Mouse (Mus musculus): ENCODE measurements around the gene Ncstn. TPM values are rescaled to one million over a fixed set of nuclear protein-coding genes. Genes with fewer than 3 reads are reported as not detected.

The Ncstn gene
- total and polyA plus RNA-seq, 3 experiments: 15.0 to 56.1 (median 24.5) TPM

DNA sequence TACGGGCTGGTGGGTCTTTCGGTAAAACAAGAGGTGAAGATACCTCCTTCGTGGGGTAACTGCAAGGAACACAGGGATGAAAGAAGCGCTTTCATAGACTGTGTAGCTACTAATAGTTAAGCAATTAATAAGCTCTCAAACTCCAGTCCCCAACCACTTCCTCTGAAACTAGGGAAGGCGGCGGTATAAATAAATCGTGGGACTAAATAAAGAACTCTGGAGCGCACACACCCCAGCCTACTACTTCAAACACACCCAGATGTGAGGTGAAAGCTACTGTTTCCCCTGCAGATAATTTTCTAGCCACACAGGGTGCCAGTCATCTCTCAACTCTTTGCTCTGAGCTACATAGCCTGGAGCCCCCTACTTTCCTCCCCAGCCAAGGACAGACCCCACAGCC lies 66.6 kb downstream of the Ncstn start:
- TF ChIP-seq POLR2AphosphoS2 (IDR thresholded peaks at IDR 0.05; ENCODE audit: low read depth, low read length) (no peak), HCFC1 (IDR thresholded peaks at IDR 0.05; ENCODE audit: low read depth, low read length) (no peak), IRF4 (IDR thresholded peaks at IDR 0.05; ENCODE audit: low read depth, low read length) (no peak), JUND (conservative IDR thresholded peaks at IDR 0.05; ENCODE audit: low read depth, low read length) (no peak), NRF1 (IDR thresholded peaks at IDR 0.05; ENCODE audit: low read depth, low read length) (no peak), MAFK (IDR thresholded peaks at IDR 0.05; ENCODE audit: insufficient replicate concordance, low read length) (no peak), POLR2A (IDR thresholded peaks at IDR 0.05; ENCODE audit: low read depth, low read length) (no peak), UBTF (IDR thresholded peaks at IDR 0.05; ENCODE audit: low read depth, low read length) (no peak), TCF12 (IDR thresholded peaks at IDR 0.05; ENCODE audit: low read depth, low read length) (no peak), ELF1 (IDR thresholded peaks at IDR 0.05; ENCODE audit: low read depth, low read length) (no peak), EP300 (IDR thresholded peaks at IDR 0.05; ENCODE audit: low read length) (no peak), NELFE (IDR thresholded peaks at IDR 0.05; ENCODE audit: low read depth, low read length) (no peak), ZMIZ1 (IDR thresholded peaks at IDR 0.05; ENCODE audit: low read depth, low read length) (no peak), RAD21 (IDR thresholded peaks at IDR 0.05; ENCODE audit: low read depth, low read length) (no peak), MXI1 (IDR thresholded peaks at IDR 0.05; ENCODE audit: low read depth, low read length) (no peak), ETS1 (conservative IDR thresholded peaks at IDR 0.05; ENCODE audit: low read depth, low read length) (no peak)
- peaks cover 0 to 36% of the 10 kb centered on the region in 2 experiments for H3K36me3 ChIP-seq (replicated peaks in 1 of 2; ENCODE audit: control insufficient read depth in 1 of 2, insufficient read depth in 1 of 2, low read length in 1 of 2)
- H3K4me2 ChIP-seq (ENCODE audit: insufficient read depth, low read depth, poor library complexity, severe bottlenecking): no peak overlapping the region
- in situ Hi-C loops (cut with MboI; ENCODE audit: low pct_ligation_motif_present, low pct_unique_long_range_greater_than_20kb, low sequenced_read_pairs) (no loop called here), dilution Hi-C loops (cut with MboI; ENCODE audit: extremely low pct_ligation_motif_present, extremely low pct_unique_long_range_greater_than_20kb, low sequenced_read_pairs) (no loop called here)
- peaks cover 11 to 47% of the 10 kb centered on the region in 2 experiments for H3K4me1 ChIP-seq (ENCODE audit: control insufficient read depth in 1 of 2, insufficient read depth in 2 of 2)
- no peak overlapping the region for H3K27ac ChIP-seq (ENCODE audit: insufficient read depth, low read depth)
- H3K4me3 ChIP-seq (replicated peaks in 1 of 3; ENCODE audit: low read depth in 2 of 3, low read length in 2 of 3, poor library complexity in 1 of 3): no peak overlapping the region
- no peaks in the 10 kb centered on the region for H3K9me3 ChIP-seq (replicated peaks; ENCODE audit: low read length)
- no peaks in the 10 kb centered on the region for H3K79me2 ChIP-seq (replicated peaks; ENCODE audit: control insufficient read depth, extremely low read depth, insufficient read depth, poor library complexity, severe bottlenecking)
- H3K27me3 ChIP-seq (replicated peaks): no peaks in the 10 kb centered on the region
- H3K9ac ChIP-seq (ENCODE audit: insufficient read depth, low read depth): no peak overlapping the region
- no peak for DNase-seq (ENCODE audit: extremely low read depth)

Other genes with a start within 250 kb of the Ncstn start
- gene Cd84, start 243.1 kb downstream of the Ncstn start, total RNA-seq (2012; rRNA removed): 12.4 and 12.7 TPM in 2 replicates
- gene Cd84, start 243.1 kb downstream of the Ncstn start, total RNA-seq (2014; rRNA removed): 24.3 and 31.8 TPM in 2 replicates
- gene Cd84, start 243.1 kb downstream of the Ncstn start, polyA plus RNA-seq (2012; ENCODE audit: insufficient read length, low read depth): 17.4 and 18.1 TPM in 2 replicates
- gene Gm10521, start 187.1 kb downstream of the Ncstn start, total RNA-seq (2012; rRNA removed): 0.17 and 0.21 TPM in 2 replicates
- gene Gm10521, start 187.1 kb downstream of the Ncstn start, total RNA-seq (2014; rRNA removed): 0.13 and 0.16 TPM in 2 replicates
- 1.6 and 1.7 TPM in 2 replicates for gene Gm10521, start 187.1 kb downstream of the Ncstn start, polyA plus RNA-seq (2012; ENCODE audit: insufficient read length, low read depth)
- gene Slamf6, start 165.3 kb downstream of the Ncstn start, total RNA-seq (2012; rRNA removed): 50.9 and 75.8 TPM in 2 replicates
- gene Slamf6, start 165.3 kb downstream of the Ncstn start, total RNA-seq (2014; rRNA removed): 172 and 180 TPM in 2 replicates
- gene Slamf6, start 165.3 kb downstream of the Ncstn start, polyA plus RNA-seq (2012; ENCODE audit: insufficient read length, low read depth): 124 and 127 TPM in 2 replicates
- gene Vangl2, start 54.4 kb downstream of the Ncstn start, total RNA-seq (2012; rRNA removed): 5.0 and 7.3 TPM in 2 replicates
- gene Vangl2, start 54.4 kb downstream of the Ncstn start, total RNA-seq (2014; rRNA removed): 3.6 and 4.1 TPM in 2 replicates
- gene Vangl2, start 54.4 kb downstream of the Ncstn start, polyA plus RNA-seq (2012; ENCODE audit: insufficient read length, low read depth): 7.9 and 9.4 TPM in 2 replicates
- gene Nhlh1, start 25.2 kb downstream of the Ncstn start, total RNA-seq (2012; rRNA removed): not detected in 2 replicates
- gene Nhlh1, start 25.2 kb downstream of the Ncstn start, total RNA-seq (2014; rRNA removed): not detected in 2 replicates
- 0.16 TPM in 1 of 2 replicates, not detected in the other for gene Nhlh1, start 25.2 kb downstream of the Ncstn start, polyA plus RNA-seq (2012; ENCODE audit: insufficient read length, low read depth)
- 158 and 165 TPM in 2 replicates for gene Copa, start 266 bp downstream of the Ncstn start, total RNA-seq (2012; rRNA removed)
- gene Copa, start 266 bp downstream of the Ncstn start, total RNA-seq (2014; rRNA removed): 155 and 157 TPM in 2 replicates
- 160 and 165 TPM in 2 replicates for gene Copa, start 266 bp downstream of the Ncstn start, polyA plus RNA-seq (2012; ENCODE audit: insufficient read length, low read depth)
- gene Pex19, start 44.0 kb upstream of the Ncstn start, total RNA-seq (2012; rRNA removed): 43.5 and 46.0 TPM in 2 replicates
- 47.9 and 53.6 TPM in 2 replicates for gene Pex19, start 44.0 kb upstream of the Ncstn start, total RNA-seq (2014; rRNA removed)
- gene Pex19, start 44.0 kb upstream of the Ncstn start, polyA plus RNA-seq (2012; ENCODE audit: insufficient read length, low read depth): 58.2 and 60.5 TPM in 2 replicates
- gene Dcaf8, start 65.3 kb upstream of the Ncstn start, total RNA-seq (2012; rRNA removed): 47.7 and 58.5 TPM in 2 replicates
- gene Dcaf8, start 65.3 kb upstream of the Ncstn start, total RNA-seq (2014; rRNA removed): 46.2 and 50.1 TPM in 2 replicates
- gene Dcaf8, start 65.3 kb upstream of the Ncstn start, polyA plus RNA-seq (2012; ENCODE audit: insufficient read length, low read depth): 77.2 and 80.7 TPM in 2 replicates
- gene Pea15a, start 124.0 kb upstream of the Ncstn start, total RNA-seq (2012; rRNA removed): 14.9 and 15.6 TPM in 2 replicates
- gene Pea15a, start 124.0 kb upstream of the Ncstn start, total RNA-seq (2014; rRNA removed): 21.5 and 23.7 TPM in 2 replicates
- gene Pea15a, start 124.0 kb upstream of the Ncstn start, polyA plus RNA-seq (2012; ENCODE audit: insufficient read length, low read depth): 50.6 and 52.1 TPM in 2 replicates
- gene Casq1, start 137.1 kb upstream of the Ncstn start, total RNA-seq (2012; rRNA removed): 0.21 TPM in 1 of 2 replicates, not detected in the other
- not detected in 2 replicates for gene Casq1, start 137.1 kb upstream of the Ncstn start, total RNA-seq (2014; rRNA removed)
- gene Casq1, start 137.1 kb upstream of the Ncstn start, polyA plus RNA-seq (2012; ENCODE audit: insufficient read length, low read depth): 0.96 and 0.98 TPM in 2 replicates
- not detected in 2 replicates for gene Atp1a4, start 175.6 kb upstream of the Ncstn start, total RNA-seq (2012; rRNA removed)
- not detected in 2 replicates for gene Atp1a4, start 175.6 kb upstream of the Ncstn start, total RNA-seq (2014; rRNA removed)
- 0.07 TPM in 1 of 2 replicates, not detected in the other for gene Atp1a4, start 175.6 kb upstream of the Ncstn start, polyA plus RNA-seq (2012; ENCODE audit: insufficient read length, low read depth)
- 29.3 and 37.0 TPM in 2 replicates for gene Igsf8, start 178.8 kb upstream of the Ncstn start, total RNA-seq (2012; rRNA removed)
- gene Igsf8, start 178.8 kb upstream of the Ncstn start, total RNA-seq (2014; rRNA removed): 7.4 and 8.3 TPM in 2 replicates
- 22.1 and 25.9 TPM in 2 replicates for gene Igsf8, start 178.8 kb upstream of the Ncstn start, polyA plus RNA-seq (2012; ENCODE audit: insufficient read length, low read depth)
- gene Atp1a2, start 215.3 kb upstream of the Ncstn start, total RNA-seq (2012; rRNA removed): 0.13 and 0.21 TPM in 2 replicates
- gene Atp1a2, start 215.3 kb upstream of the Ncstn start, total RNA-seq (2014; rRNA removed): 0.03 and 0.07 TPM in 2 replicates
- gene Atp1a2, start 215.3 kb upstream of the Ncstn start, polyA plus RNA-seq (2012; ENCODE audit: insufficient read length, low read depth): 0.23 and 0.33 TPM in 2 replicates
- 0.04 TPM in 1 of 2 replicates, not detected in the other for gene Kcnj9, start 246.5 kb upstream of the Ncstn start, total RNA-seq (2012; rRNA removed)
- gene Kcnj9, start 246.5 kb upstream of the Ncstn start, total RNA-seq (2014; rRNA removed): not detected in 2 replicates
- 0.07 and 0.10 TPM in 2 replicates for gene Kcnj9, start 246.5 kb upstream of the Ncstn start, polyA plus RNA-seq (2012; ENCODE audit: insufficient read length, low read depth)

All from CH12.LX (cell line).